Mouse (Mus musculus): ENCODE data around the gene Gm14214.

The Gm14214 gene

DNA sequence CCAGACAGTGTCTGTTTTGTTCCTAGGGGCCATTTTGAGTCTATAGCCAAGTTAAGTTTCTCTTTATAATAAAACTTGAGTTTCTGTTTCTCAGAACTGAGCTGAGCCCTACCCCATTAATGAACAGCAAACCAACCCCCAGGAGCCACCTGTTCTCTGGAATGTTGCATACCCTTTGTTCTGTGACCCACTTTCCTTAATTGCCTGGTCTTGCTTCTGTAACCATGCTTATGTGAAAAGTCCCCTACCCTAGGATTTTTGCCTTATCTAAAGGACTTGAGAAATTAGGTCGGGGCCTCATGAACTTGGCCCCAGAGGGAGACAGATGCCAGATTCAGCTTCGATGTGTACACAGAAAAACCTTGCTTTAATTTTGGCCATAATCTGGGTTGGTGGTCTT is 37.9 kb downstream of the Gm14214 start:
- DNase-seq (ENCODE audit: low spot score in 2 of 2) = no peak

DNA sequence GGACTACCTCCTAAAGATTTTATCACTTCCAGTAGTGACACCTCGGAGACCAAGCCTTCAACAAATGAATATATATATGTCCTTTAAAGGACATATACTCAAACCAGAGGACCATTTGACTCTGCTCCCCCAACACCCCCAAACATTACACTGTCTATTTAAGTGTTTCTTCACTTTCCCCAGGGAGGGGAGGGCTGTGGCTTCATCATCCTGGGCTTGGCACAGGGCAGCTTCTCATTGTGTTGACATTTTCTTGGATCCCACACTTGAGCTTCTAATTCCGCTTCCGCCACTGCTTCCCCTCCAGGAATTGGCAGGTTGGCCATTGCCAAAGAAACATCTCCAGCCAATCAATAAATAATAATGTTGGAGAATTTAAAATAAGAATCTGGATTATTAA is 39.0 kb downstream of the Gm14214 start:
- DNase-seq (ENCODE audit: low spot score in 2 of 2) = no peak

DNA sequence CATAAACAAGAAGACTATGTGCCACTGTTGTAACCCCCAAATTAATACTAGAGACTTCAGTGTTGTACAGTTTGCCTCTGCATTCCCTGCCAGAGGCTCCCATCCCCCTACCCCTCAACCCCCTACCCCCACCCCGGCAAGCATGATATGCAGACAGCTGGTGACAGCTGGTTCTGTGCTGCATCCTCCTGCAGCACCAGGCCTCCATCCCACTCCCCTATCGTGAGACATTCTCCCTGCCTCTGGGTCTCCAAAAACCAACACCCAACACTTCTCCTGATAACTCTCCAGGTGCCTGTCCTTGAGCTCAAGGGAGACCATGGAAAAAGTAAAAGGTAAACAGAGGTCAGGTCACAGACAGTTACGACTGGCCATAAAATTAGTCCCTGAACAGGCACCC is 40.1 kb downstream of the Gm14214 start:
- no peak for DNase-seq (ENCODE audit: low spot score in 2 of 2)

DNA sequence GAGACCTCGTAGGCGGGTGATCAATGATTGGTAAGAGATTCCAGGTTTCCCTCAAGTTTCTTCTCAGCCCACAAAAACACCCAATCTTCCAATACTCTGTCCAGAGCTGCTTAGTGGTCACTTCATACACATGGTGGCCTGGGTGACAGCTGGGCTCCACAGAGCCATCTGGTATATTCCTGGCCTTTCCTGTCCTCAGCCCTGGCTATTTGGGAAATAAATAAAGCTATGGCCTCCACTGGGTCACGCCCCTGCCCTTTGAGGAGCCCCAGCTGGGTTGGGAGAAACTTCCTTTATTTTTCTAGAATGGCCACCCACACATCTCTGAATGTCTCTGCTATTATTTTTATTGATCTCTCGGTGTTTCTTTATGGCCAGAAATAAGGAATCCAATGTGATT is 46.4 kb downstream of the Gm14214 start:
- DNase-seq (ENCODE audit: low spot score in 2 of 2) = no peak

DNA sequence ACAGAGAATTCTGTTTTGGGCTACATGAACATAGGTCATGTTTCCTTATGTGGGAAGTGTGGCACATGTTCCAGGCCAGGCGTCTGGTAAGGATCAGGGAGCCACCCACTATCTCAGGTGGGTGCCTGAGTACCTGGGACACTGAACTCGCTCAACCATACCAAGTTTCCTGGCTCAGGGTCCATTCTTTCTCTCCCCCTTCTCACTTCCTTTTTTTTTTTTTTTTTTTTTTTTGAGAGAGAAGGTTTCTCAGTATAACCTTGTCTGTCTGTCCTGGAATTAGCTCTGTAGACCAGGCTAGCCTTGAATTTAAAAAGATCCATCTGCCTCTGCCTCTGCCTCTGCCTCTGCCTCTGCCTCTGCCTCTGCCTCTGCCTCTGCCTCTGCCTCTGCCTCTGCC is 49.5 kb downstream of the Gm14214 start:
- no peak for DNase-seq (ENCODE audit: low spot score in 2 of 2)
